Mouse (Mus musculus) effector memory CD4-positive, alpha-beta T cell, adult 5 months (primary cell): ENCODE measurements around the gene Kng2. TPM values are rescaled to one million over a fixed set of nuclear protein-coding genes. Genes with fewer than 3 reads are reported as not detected.

ENCODE experiments used
- polyA plus RNA-seq: library from polyadenylated mRNA; unstranded; fragments of 100-300 nt; shearing (Covaris generic); gene quantifications from one replicate; pipeline ENCODE4 v1.2.1, GENCODE M21; 2017

The Kng2 gene
- polyA plus RNA-seq = not detected

GRCm38 (mm10) chr16:23028966-23029600 lies at the start of gene Kng2:
Gene Kng2 (minus strand): TSS chr16:23029482.

DNA sequence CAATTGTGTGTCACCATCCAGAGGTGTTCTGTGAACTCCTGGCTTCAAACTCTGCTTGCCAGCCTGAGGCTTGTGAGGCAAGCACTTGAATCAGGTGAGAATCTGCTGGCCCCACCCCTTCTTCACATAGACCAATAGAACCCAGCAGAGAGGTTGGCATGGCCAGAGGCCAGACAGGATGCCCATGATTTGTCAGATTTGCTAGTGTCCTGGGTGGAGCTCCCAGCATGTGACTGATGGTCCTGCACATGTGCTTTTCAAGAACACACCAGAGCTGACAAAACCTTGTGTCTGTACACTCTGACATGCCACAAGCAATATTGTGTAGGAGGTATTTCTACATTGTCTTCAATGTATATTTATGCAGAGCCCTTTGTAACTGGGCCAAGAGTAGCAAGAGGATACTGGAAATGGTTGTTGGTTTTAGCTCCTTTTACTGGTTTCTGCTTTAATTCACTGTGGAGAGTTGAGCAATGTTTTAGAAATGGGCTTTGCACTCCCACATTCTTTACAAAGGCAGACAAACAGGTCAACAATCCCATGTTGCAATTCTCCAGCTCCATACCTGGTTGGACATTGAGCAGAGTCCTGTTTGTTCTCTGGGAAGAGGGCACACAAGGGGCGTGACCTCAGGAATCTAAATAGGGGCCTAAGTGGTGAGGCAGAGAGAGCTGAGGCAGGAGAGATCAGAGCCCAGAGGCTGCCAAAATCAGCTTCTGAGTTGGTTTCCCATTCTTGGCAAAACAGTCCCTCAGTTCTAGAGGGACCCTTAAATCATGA lies 28.6 kb upstream of the Kng2 start, which contains the start of gene Kng1:
TSS of gene Kng1 (plus strand) at position 198 of the 780 bp plus-strand sequence.

GRCm38 (mm10) chr16:22950840-22951395 lies 78.4 kb downstream of the Kng2 start, which contains the start of gene Hrg:
Gene Hrg (plus strand): TSS chr16:22951072.

Other genes with a start within 250 kb of the Kng2 start
- not detected for gene Crygs, start 217.9 kb downstream of the Kng2 start, polyA plus RNA-seq
- gene Tbccd1, start 171.8 kb downstream of the Kng2 start, polyA plus RNA-seq = 10.4 TPM
- gene Dnajb11, start 171.6 kb downstream of the Kng2 start, polyA plus RNA-seq = 72.5 TPM
- gene Ahsg, start 138.2 kb downstream of the Kng2 start, polyA plus RNA-seq = not detected
- not detected for gene Fetub, start 111.1 kb downstream of the Kng2 start, polyA plus RNA-seq
- gene Hrg, start 78.4 kb downstream of the Kng2 start, polyA plus RNA-seq = not detected
- gene Kng1, start 28.4 kb upstream of the Kng2 start, polyA plus RNA-seq = not detected
- 432 TPM for gene Eif4a2, start 78.0 kb upstream of the Kng2 start, polyA plus RNA-seq
- 15.6 TPM for gene Rfc4, start 98.3 kb upstream of the Kng2 start, polyA plus RNA-seq
- not detected for gene Adipoq, start 117.1 kb upstream of the Kng2 start, polyA plus RNA-seq
- gene St6gal1, start 195.3 kb upstream of the Kng2 start, polyA plus RNA-seq = 38.1 TPM